Mouse (Mus musculus) small intestine, adult 2 months (tissue): ENCODE data around the gene Tubgcp3. TPM values are rescaled to one million over a fixed set of nuclear protein-coding genes. Genes with fewer than 3 reads are reported as not detected.
"Not testable (repeated sequence)": the region's sequence is repeated elsewhere in the genome, so short reads cannot be mapped to it uniquely, and the experiment has no call there.

Source experiments
- H3K27ac ChIP-seq: fragments of 200-500 bp; 2 replicates; pipeline ENCODE4 v1.5.1; 2012; ENCODE audit warnings: low read depth, low read length, control low read depth, inconsistent platforms; ENCODE audit not compliant: insufficient read depth
- H3K27me3 ChIP-seq: fragments of 200-500 bp; 2 replicates; pipeline ENCODE4 v1.6.1; 2012; ENCODE audit warnings: mild to moderate bottlenecking, moderate library complexity, low read length, inconsistent platforms; ENCODE audit not compliant: control insufficient read depth, insufficient read depth
- H3K36me3 ChIP-seq: fragments of 200-500 bp; 2 replicates; pipeline ENCODE4 v1.6.1; 2012; ENCODE audit warnings: mild to moderate bottlenecking, low read length, control low read depth, inconsistent platforms; ENCODE audit not compliant: control insufficient read depth, insufficient read depth
- H3K4me1 ChIP-seq: fragments of 200-500 bp; 2 replicates; pipeline ENCODE4 v1.6.1; 2012; ENCODE audit warnings: low read length, inconsistent platforms, mixed read lengths; ENCODE audit not compliant: control insufficient read depth, insufficient read depth, insufficient read length
- H3K4me3 ChIP-seq: fragments of 200-500 bp; 2 replicates; pipeline ENCODE4 v1.5.1; 2012; ENCODE audit warnings: low read depth, mild to moderate bottlenecking, control low read depth, inconsistent platforms, low read length, moderate library complexity
- CTCF ChIP-seq: fragments of 200-500 bp; IDR thresholded peaks from 2 replicates; pipeline ENCODE4 v1.5.1; 2012; ENCODE audit warnings: low read depth, mild to moderate bottlenecking, control low read depth, inconsistent platforms, low read length, moderate library complexity, mixed read lengths; ENCODE audit not compliant: insufficient replicate concordance, insufficient read length; ENCODE audit errors: extremely low read depth
- POLR2A ChIP-seq: fragments of 200-500 bp; IDR thresholded peaks from 2 replicates; pipeline ENCODE4 v1.6.1; 2012; ENCODE audit warnings: low read depth, mild to moderate bottlenecking, control low read depth, inconsistent platforms, low read length, moderate library complexity
- WGBS: fragments of 180-500 bp; shearing (Covaris S2); methylation state at CpG from one replicate; pipeline ENCODE4 v1.1.7; 2018; 5-methylcytosine and 5-hydroxymethylcytosine counted together
- polyA plus RNA-seq: library from polyadenylated mRNA; depleted of rRNA; stranded (reverse); fragments of >200 nt; gene quantifications from 2 replicates; pipeline ENCODE4 v1.2.3, GENCODE M21; 2012

The Tubgcp3 gene
- polyA plus RNA-seq, 1 experiment: 24.3 TPM

- H3K27ac ChIP-seq: no peak overlapping the region
- H3K27me3 ChIP-seq: no peaks in the 10 kb centered on the region
- no peaks in the 10 kb centered on the region for H3K4me1 ChIP-seq
- H3K36me3 ChIP-seq: peaks cover 41% of the 10 kb centered on the region
- no peak for TF ChIP-seq POLR2A
- TF ChIP-seq CTCF: no peak
- WGBS: 96% methylated on average over 18 of the region's 18 CpGs
- no peak overlapping the region for H3K4me3 ChIP-seq
These were observed 50.4 kb downstream of the Tubgcp3 start for GRCm38 (mm10) chr8:12621550-12622222.

- H3K4me1 ChIP-seq, H3K4me3 ChIP-seq, H3K27ac ChIP-seq, H3K27me3 ChIP-seq: not testable (repeated sequence)
- H3K36me3 ChIP-seq: peaks cover 40% of the 10 kb centered on the region
- 86% methylated on average over 3 of the region's 3 CpGs for WGBS
These were observed 54.7 kb downstream of the Tubgcp3 start for GRCm38 (mm10) chr8:12617369-12617768.

- Histone ChIP-seq H3K27ac (no peak overlapping the region), H3K4me3 (no peak overlapping the region), H3K36me3 (peaks cover 20% of the 10 kb centered on the region), H3K27me3 (no peaks in the 10 kb centered on the region), H3K4me1 (no peaks in the 10 kb centered on the region)
- WGBS: 84% methylated on average over 7 of the region's 7 CpGs
- TF ChIP-seq POLR2A (no peak), CTCF (no peak)
These were observed 58.8 kb downstream of the Tubgcp3 start for GRCm38 (mm10) chr8:12613201-12613600.

- no peak overlapping the region for H3K27ac ChIP-seq
- TF ChIP-seq POLR2A (no peak), CTCF (no peak)
- H3K4me1 ChIP-seq: no peaks in the 10 kb centered on the region
- H3K4me3 ChIP-seq: no peak overlapping the region
- peaks cover 7% of the 10 kb centered on the region for H3K36me3 ChIP-seq
- H3K27me3 ChIP-seq: no peaks in the 10 kb centered on the region
- WGBS: 24% methylated on average over 12 of the region's 12 CpGs
These were observed 62.1 kb downstream of the Tubgcp3 start for GRCm38 (mm10) chr8:12609752-12610449.

GRCm38 (mm10) chr8:12608810-12609209, 63.2 kb downstream of the Tubgcp3 start:
- 54% methylated on average over 10 of the region's 10 CpGs for WGBS
- H3K36me3 ChIP-seq: peaks cover 1% of the 10 kb centered on the region
- no peaks in the 10 kb centered on the region for H3K27me3 ChIP-seq
- no peaks in the 10 kb centered on the region for H3K4me1 ChIP-seq
- no peak for TF ChIP-seq CTCF
- no peak for TF ChIP-seq POLR2A
- no peak overlapping the region for H3K4me3 ChIP-seq
- H3K27ac ChIP-seq: no peak overlapping the region

- Histone ChIP-seq H3K27me3 (no peaks in the 10 kb centered on the region), H3K36me3 (no peaks in the 10 kb centered on the region), H3K27ac (no peak overlapping the region), H3K4me3 (no peak overlapping the region), H3K4me1 (no peaks in the 10 kb centered on the region)
- no peak for TF ChIP-seq POLR2A
- peak; percentile 80 for TF ChIP-seq CTCF
- 22% methylated on average over 6 of the region's 6 CpGs for WGBS
These were observed 64.8 kb downstream of the Tubgcp3 start for GRCm38 (mm10) chr8:12607223-12607622.

GRCm38 (mm10) chr8:12583785-12584184, 88.3 kb downstream of the Tubgcp3 start:
- TF ChIP-seq CTCF (no peak), POLR2A (no peak)
- 75% methylated on average over 5 of the region's 5 CpGs for WGBS
- Histone ChIP-seq H3K36me3 (no peaks in the 10 kb centered on the region), H3K4me3 (no peak overlapping the region), H3K27me3 (no peaks in the 10 kb centered on the region), H3K27ac (no peak overlapping the region), H3K4me1 (no peaks in the 10 kb centered on the region)

- WGBS: 76% methylated on average over 19 of the region's 19 CpGs
These were observed 92.6 kb downstream of the Tubgcp3 start for GRCm38 (mm10) chr8:12579339-12579999.

More at GRCm38 (mm10) chr8:12579339-12579999, 92.6 kb downstream of the Tubgcp3 start:
- not testable (repeated sequence) for H3K36me3 ChIP-seq, H3K27me3 ChIP-seq, H3K27ac ChIP-seq, H3K4me3 ChIP-seq, H3K4me1 ChIP-seq
